Mouse (Mus musculus): ENCODE data around the gene Hsp90ab1. TPM values are rescaled to one million over a fixed set of nuclear protein-coding genes. Genes with fewer than 3 reads are reported as not detected.
A peak's percentile ranks its signal among the peaks of the same experiment; 100 is the strongest.

The Hsp90ab1 gene
- polyA plus RNA-seq, 1 experiment: 1,606 TPM

- peaks cover 68% of the 10 kb centered on the region for H3K27me3 ChIP-seq (ENCODE audit: control insufficient read depth, insufficient read depth, insufficient read length)
These were observed 30.4 kb downstream of the Hsp90ab1 start for GRCm38 (mm10) chr17:45542705-45543104.

GRCm38 (mm10) chr17:45542129-45542528 lies 30.9 kb downstream of the Hsp90ab1 start:
- Histone ChIP-seq H3K79me2 (ENCODE audit: control insufficient read depth, insufficient read depth) (no peaks in the 10 kb centered on the region), H3K36me3 (ENCODE audit: control insufficient read depth, insufficient read depth) (no peaks in the 10 kb centered on the region), H3ac (ENCODE audit: control insufficient read depth, insufficient read length) (no peak overlapping the region), H3K4me2 (ENCODE audit: low read depth) (no peak overlapping the region), H3K27me3 (ENCODE audit: control insufficient read depth, insufficient read depth, insufficient read length) (peaks cover 71% of the 10 kb centered on the region), H3K4me3 (no peak overlapping the region)
- no peak for TF ChIP-seq TCF3 (IDR thresholded peaks at IDR 0.05; ENCODE audit: insufficient read length, low read depth)

More at GRCm38 (mm10) chr17:45542705-45543104, 30.4 kb downstream of the Hsp90ab1 start:
- Histone ChIP-seq H3K79me2 (ENCODE audit: control insufficient read depth, insufficient read depth) (no peaks in the 10 kb centered on the region), H3K36me3 (ENCODE audit: control insufficient read depth, insufficient read depth) (no peaks in the 10 kb centered on the region), H3ac (ENCODE audit: control insufficient read depth, insufficient read length) (no peak overlapping the region), H3K4me2 (ENCODE audit: low read depth) (no peak overlapping the region), H3K4me3 (no peak overlapping the region)
- TF ChIP-seq MAX (IDR thresholded peaks at IDR 0.05; ENCODE audit: low read depth): no peak
- no peak for TF ChIP-seq SRF (IDR thresholded peaks at IDR 0.05; ENCODE audit: control insufficient read depth, insufficient read length, low read depth)
- no peak for TF ChIP-seq MYOD1 (IDR thresholded peaks at IDR 0.05; ENCODE audit: control insufficient read depth in 1 of 3, insufficient read length in 2 of 3, low read depth in 2 of 3)
- no peak for TF ChIP-seq USF1 (IDR thresholded peaks at IDR 0.05; ENCODE audit: low read depth)
- no peak for TF ChIP-seq TCF3 (IDR thresholded peaks at IDR 0.05; ENCODE audit: insufficient read length, low read depth)
- no peak for TF ChIP-seq POLR2A (IDR thresholded peaks at IDR 0.05; ENCODE audit: insufficient read length, low read depth)
- no peak for TF ChIP-seq E2F4 (IDR thresholded peaks at IDR 0.05; ENCODE audit: insufficient read depth)
- no peak for TF ChIP-seq POLR2AphosphoS2 (IDR thresholded peaks at IDR 0.05; ENCODE audit: insufficient read length, low read depth)
- TF ChIP-seq CEBPB (IDR thresholded peaks at IDR 0.05; ENCODE audit: insufficient read depth, poor library complexity, severe bottlenecking): no peak
- no peak for TF ChIP-seq REST (IDR thresholded peaks at IDR 0.05; ENCODE audit: insufficient read depth, insufficient read length)
- TF ChIP-seq MYOG (IDR thresholded peaks at IDR 0.05; ENCODE audit: control insufficient read depth in 1 of 3, insufficient read depth in 1 of 3, insufficient read length in 2 of 3, low read depth in 2 of 3): no peak
- no peak for TF ChIP-seq TCF12 (IDR thresholded peaks at IDR 0.05; ENCODE audit: insufficient read depth, poor library complexity, severe bottlenecking)

GRCm38 (mm10) chr17:45539664-45540063 lies 33.4 kb downstream of the Hsp90ab1 start:
- no peak overlapping the region for H3K4me3 ChIP-seq
- H3K27me3 ChIP-seq (ENCODE audit: control insufficient read depth, insufficient read depth, insufficient read length): peaks cover 67% of the 10 kb centered on the region
- no peak overlapping the region for H3ac ChIP-seq (ENCODE audit: control insufficient read depth, insufficient read length)
- no peaks in the 10 kb centered on the region for H3K79me2 ChIP-seq (ENCODE audit: control insufficient read depth, insufficient read depth)
- TF ChIP-seq CEBPB (IDR thresholded peaks at IDR 0.05; ENCODE audit: insufficient read depth, poor library complexity, severe bottlenecking): no peak
- no peak for TF ChIP-seq E2F4 (IDR thresholded peaks at IDR 0.05; ENCODE audit: insufficient read depth)
- no peak overlapping the region for H3K4me2 ChIP-seq (ENCODE audit: low read depth)
- no peaks in the 10 kb centered on the region for H3K36me3 ChIP-seq (ENCODE audit: control insufficient read depth, insufficient read depth)

- H3K27me3 ChIP-seq (ENCODE audit: control insufficient read depth, insufficient read depth, insufficient read length): peaks cover 60% of the 10 kb centered on the region
- H3K4me2 ChIP-seq (ENCODE audit: low read depth): no peak overlapping the region
- no peak overlapping the region for H3K4me3 ChIP-seq
- TF ChIP-seq MYOD1 (IDR thresholded peaks at IDR 0.05; ENCODE audit: control insufficient read depth in 1 of 3, insufficient read length in 2 of 3, low read depth in 2 of 3) (no peak), E2F4 (IDR thresholded peaks at IDR 0.05; ENCODE audit: insufficient read depth) (no peak), SRF (IDR thresholded peaks at IDR 0.05; ENCODE audit: control insufficient read depth, insufficient read length, low read depth) (no peak), POLR2A (IDR thresholded peaks at IDR 0.05; ENCODE audit: insufficient read length, low read depth) (no peak), USF1 (IDR thresholded peaks at IDR 0.05; ENCODE audit: low read depth) (no peak), TCF3 (IDR thresholded peaks at IDR 0.05; ENCODE audit: insufficient read length, low read depth) (no peak), POLR2AphosphoS2 (IDR thresholded peaks at IDR 0.05; ENCODE audit: insufficient read length, low read depth) (no peak), MYOG (IDR thresholded peaks at IDR 0.05; ENCODE audit: control insufficient read depth in 1 of 3, insufficient read depth in 1 of 3, insufficient read length in 2 of 3, low read depth in 2 of 3) (no peak), CEBPB (IDR thresholded peaks at IDR 0.05; ENCODE audit: insufficient read depth, poor library complexity, severe bottlenecking) (no peak)
- no peaks in the 10 kb centered on the region for H3K79me2 ChIP-seq (ENCODE audit: control insufficient read depth, insufficient read depth)
- H3K36me3 ChIP-seq (ENCODE audit: control insufficient read depth, insufficient read depth): no peaks in the 10 kb centered on the region
- no peak overlapping the region for H3ac ChIP-seq (ENCODE audit: control insufficient read depth, insufficient read length)
These were observed 34.7 kb downstream of the Hsp90ab1 start for GRCm38 (mm10) chr17:45538394-45538793.

- no peak overlapping the region for H3ac ChIP-seq (ENCODE audit: control insufficient read depth, insufficient read length)
- no peaks in the 10 kb centered on the region for H3K79me2 ChIP-seq (ENCODE audit: control insufficient read depth, insufficient read depth)
- TF ChIP-seq REST (IDR thresholded peaks at IDR 0.05; ENCODE audit: insufficient read depth, insufficient read length) (peak; percentile 78), CEBPB (IDR thresholded peaks at IDR 0.05; ENCODE audit: insufficient read depth, poor library complexity, severe bottlenecking) (no peak)
- no peak overlapping the region for H3K4me3 ChIP-seq
- H3K27me3 ChIP-seq (ENCODE audit: control insufficient read depth, insufficient read depth, insufficient read length): peaks cover 61% of the 10 kb centered on the region
- no peak overlapping the region for H3K4me2 ChIP-seq (ENCODE audit: low read depth)
- H3K36me3 ChIP-seq (ENCODE audit: control insufficient read depth, insufficient read depth): no peaks in the 10 kb centered on the region
These were observed 36.8 kb downstream of the Hsp90ab1 start for GRCm38 (mm10) chr17:45536264-45536663.

- no peak overlapping the region for H3K4me2 ChIP-seq (ENCODE audit: low read depth)
- no peaks in the 10 kb centered on the region for H3K79me2 ChIP-seq (ENCODE audit: control insufficient read depth, insufficient read depth)
- TF ChIP-seq CEBPB (IDR thresholded peaks at IDR 0.05; ENCODE audit: insufficient read depth, poor library complexity, severe bottlenecking) (no peak), E2F4 (IDR thresholded peaks at IDR 0.05; ENCODE audit: insufficient read depth) (no peak), USF1 (IDR thresholded peaks at IDR 0.05; ENCODE audit: low read depth) (no peak), SRF (IDR thresholded peaks at IDR 0.05; ENCODE audit: control insufficient read depth, insufficient read length, low read depth) (no peak), POLR2AphosphoS2 (IDR thresholded peaks at IDR 0.05; ENCODE audit: insufficient read length, low read depth) (no peak), POLR2A (IDR thresholded peaks at IDR 0.05; ENCODE audit: insufficient read length, low read depth) (no peak), MYOD1 (IDR thresholded peaks at IDR 0.05; ENCODE audit: control insufficient read depth in 1 of 3, insufficient read length in 2 of 3, low read depth in 2 of 3) (no peak), MAX (IDR thresholded peaks at IDR 0.05; ENCODE audit: low read depth) (no peak), TCF12 (IDR thresholded peaks at IDR 0.05; ENCODE audit: insufficient read depth, poor library complexity, severe bottlenecking) (no peak), REST (IDR thresholded peaks at IDR 0.05; ENCODE audit: insufficient read depth, insufficient read length) (no peak), MYOG (IDR thresholded peaks at IDR 0.05; ENCODE audit: control insufficient read depth in 1 of 3, insufficient read depth in 1 of 3, insufficient read length in 2 of 3, low read depth in 2 of 3) (no peak), TCF3 (IDR thresholded peaks at IDR 0.05; ENCODE audit: insufficient read length, low read depth) (no peak)
- H3ac ChIP-seq (ENCODE audit: control insufficient read depth, insufficient read length): no peak overlapping the region
- H3K27me3 ChIP-seq (ENCODE audit: control insufficient read depth, insufficient read depth, insufficient read length): peaks cover 57% of the 10 kb centered on the region
- no peak overlapping the region for H3K4me3 ChIP-seq
- H3K36me3 ChIP-seq (ENCODE audit: control insufficient read depth, insufficient read depth): no peaks in the 10 kb centered on the region
These were observed 40.2 kb downstream of the Hsp90ab1 start for GRCm38 (mm10) chr17:45532896-45533295.
